Mouse (Mus musculus) megakaryocyte-erythroid progenitor cell, adult 5-6 weeks (primary cell): ENCODE data around the gene Rwdd2b. TPM values are rescaled to one million over a fixed set of nuclear protein-coding genes. Genes with fewer than 3 reads are reported as not detected.

Experiments used
- ATAC-seq: replicated peaks from 2 replicates; pipeline ENCODE4 v1.8.0; 2016; ENCODE audit warnings: mild to moderate bottlenecking, inconsistent platforms; ENCODE audit not compliant: severe bottlenecking, poor library complexity, low FRiP score, low TSS enrichment
- total RNA-seq, 2 experiments: library from RNA; stranded (forward) in 1 of 2; stranded (reverse) in 1 of 2; fragments of 200-1000, 215-1000 nt in 1 of 2; fragments of >200 nt in 1 of 2; fragmentation: Nextera tagmentation in 1 of 2; gene quantifications; 2 replicates each; pipeline ENCODE4 v1.2.3; 2014 to 2017

Gene Rwdd2b
- total RNA-seq, 2 experiments from 2014 or later, result 10.9 to 17.1 TPM

DNA sequence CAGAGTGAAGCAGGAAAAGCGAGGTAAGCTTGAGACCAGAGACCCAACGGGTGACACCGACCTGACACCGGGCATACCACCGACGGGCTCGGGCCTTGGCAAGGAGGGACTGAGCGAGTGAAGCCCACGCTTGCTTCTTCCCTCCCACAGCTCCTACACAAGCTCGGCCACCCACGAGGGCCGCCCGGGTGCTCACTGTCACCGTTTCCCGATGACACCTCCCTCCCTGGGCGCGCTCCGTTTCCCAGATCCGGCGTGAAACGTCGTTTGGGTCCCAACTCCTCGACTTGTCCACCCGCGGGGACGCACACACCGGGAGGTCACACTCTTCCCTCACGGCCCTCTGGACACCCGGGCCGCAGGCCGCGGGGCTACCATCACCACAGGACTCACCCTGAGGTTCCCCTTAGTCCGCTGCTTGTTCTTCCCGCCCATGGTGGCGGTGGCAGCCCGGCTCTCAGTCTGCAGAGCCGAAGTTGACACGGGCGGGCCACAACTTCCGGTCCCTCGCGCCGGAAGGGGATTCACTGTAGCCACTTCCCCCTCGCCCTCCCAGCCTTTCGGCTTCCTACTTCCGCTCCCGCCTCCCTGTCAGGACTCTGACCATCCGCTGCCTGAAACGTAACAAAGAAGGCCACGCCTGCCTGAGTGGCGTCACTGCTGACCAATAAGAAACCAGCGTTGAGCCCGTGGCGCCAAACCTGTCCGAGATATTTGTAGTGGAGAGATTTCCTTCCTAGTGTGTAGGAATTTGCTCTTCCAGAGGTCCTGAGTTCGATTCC lies 8.1 kb downstream of the Rwdd2b start, which contains the start of gene Ltn1:
Gene Ltn1, minus strand, starts transcription at position 580 of the 782 bp plus-strand sequence.
- ATAC-seq, result peak; percentile 99

DNA sequence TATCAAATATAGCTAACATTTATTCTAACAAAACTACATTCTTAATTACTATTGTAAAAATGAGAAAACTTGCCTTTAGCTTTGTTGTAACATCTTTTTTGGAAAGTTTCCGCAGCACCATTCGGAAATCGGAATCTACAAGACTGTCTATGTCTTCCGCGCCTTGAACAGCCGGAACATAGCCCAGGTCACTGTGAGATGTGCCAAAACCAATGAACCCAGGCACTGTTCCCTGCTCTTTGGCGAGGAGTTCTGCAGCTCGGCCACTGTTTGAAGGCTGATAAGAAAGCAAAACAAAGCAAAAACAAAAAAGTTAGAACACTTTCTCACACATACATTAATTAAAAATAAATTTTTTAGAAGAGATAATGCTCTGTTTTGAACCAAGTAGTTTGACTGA lies 12.9 kb downstream of the Rwdd2b start:
- no peak for ATAC-seq

DNA sequence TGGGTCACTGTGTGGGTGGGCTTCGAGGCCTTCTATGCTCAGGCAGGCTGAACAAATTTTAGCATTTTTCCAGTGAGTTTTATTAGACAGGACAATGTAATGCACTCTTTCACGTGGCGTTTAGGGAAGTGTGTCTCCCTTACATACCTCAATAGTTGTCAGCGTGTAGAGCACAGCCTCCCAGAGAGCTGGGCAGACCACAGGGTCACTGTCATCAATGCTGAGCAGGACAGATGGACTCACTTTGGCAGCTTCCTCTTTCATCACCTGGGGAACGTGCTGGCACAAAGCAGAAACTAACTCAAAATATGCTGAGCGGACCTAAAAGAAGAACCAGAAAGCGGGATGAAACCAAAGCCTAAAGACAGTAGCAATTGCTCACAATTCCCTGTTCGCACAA lies 19.7 kb downstream of the Rwdd2b start:
- no peak for ATAC-seq

DNA sequence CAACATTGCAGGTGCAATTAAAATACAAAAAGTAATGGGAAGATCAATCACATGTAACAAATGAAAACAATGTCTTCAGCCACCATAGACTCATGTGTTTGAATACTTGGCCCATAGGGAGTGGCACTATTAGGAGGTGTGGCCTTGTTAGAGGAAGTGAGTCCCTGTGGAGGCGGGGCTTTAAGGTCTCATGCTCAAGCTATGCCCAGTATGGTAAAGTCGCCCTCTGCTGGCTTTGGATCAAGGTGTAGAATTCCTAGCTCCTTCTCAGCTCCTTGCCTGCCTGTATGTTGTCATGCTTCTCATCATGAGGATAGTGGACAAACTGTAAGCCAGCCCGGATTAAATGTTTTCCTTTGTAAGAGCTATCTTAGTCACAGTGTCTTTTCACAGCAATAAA lies 35.4 kb downstream of the Rwdd2b start:
- ATAC-seq, result peak; percentile 95

DNA sequence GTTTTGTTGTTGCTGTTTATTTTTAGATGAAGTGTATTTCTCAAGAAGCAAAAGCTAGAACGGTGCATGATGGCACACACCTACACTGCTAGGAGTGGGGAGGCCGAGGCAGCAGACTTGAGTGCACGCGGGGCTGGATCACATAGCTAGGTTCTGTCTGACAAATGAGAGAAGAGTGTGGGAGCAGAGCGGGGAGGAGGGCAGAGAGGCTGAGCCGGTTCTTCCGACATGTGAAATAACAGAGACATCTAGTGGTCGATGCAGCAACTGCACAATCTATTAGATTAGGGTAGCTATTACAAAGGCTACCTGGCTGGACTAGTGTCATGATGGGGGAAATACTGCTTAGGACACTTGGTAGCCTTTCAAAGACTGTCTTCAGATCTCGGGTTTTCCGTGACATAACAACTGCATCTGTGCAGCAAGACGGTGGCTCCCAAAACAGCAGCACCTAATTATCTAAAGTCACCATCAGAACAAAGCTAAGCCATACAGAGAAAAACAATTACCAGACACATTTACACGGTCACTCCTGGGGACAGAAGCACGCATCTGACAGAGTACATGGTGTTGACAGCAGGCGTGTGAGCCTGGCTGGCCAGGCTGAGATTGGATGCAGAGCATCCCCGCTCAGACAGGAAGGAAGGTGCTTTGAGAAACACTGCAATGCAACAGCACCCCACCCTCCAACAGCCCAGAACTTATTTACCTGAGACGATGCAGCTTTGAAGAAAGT lies 46.4 kb downstream of the Rwdd2b start:
- ATAC-seq, result peak; percentile 96

DNA sequence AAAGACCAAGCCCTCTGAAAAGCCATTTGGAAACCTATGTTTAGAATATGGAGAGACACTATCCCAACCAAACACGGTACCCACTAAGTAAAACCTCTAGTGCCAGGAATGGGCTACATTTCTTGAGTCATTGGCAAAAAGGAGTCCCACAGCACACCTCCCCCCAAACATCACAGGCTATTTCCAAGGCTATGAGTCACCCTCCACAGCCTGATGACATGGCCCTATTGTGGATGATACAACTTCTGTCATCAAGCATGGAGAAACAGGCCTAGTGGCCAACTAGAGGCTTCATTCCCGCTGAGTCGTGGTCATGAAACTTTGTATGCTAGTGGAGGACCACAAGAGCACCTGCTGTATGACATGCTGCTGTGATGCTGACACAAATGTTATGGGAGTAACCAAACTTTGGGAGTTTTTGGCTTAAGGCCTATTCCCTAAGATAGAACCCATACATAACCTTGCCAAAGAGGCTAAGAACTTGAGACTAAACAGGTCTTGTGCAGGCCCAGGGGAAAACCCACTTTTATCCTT lies 52.9 kb downstream of the Rwdd2b start:
- ATAC-seq, result no peak

DNA sequence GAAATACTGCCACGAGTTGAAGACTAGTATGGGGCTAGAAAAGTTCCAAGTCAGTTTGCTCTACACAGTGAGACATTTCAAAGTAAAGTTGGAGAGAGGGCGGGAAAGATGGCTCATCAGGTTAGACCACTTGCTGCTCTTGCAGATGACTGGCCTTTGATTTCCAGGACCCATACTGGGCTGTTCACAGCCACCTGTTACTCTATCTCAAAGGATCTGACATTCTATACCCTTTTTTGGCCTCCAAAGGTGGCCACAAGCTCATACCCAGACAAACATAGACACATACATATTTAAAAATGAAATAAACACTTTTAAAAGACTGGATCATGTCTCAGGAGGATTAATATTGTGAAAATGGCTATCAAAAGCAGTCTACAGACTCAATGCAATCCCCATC lies 56.0 kb downstream of the Rwdd2b start:
- ATAC-seq, result no peak

Other genes starting within 250 kb of the Rwdd2b start
- gene N6amt1, start 86.4 kb downstream of the Rwdd2b start, total RNA-seq (2014; fragmentation: Nextera tagmentation), result 13.9 and 18.0 TPM in 2 replicates
- gene N6amt1, start 86.4 kb downstream of the Rwdd2b start, total RNA-seq (2017), result 11.7 and 16.5 TPM in 2 replicates
- gene Ltn1, start 8.0 kb downstream of the Rwdd2b start, total RNA-seq (2014; fragmentation: Nextera tagmentation), result 31.3 and 37.6 TPM in 2 replicates
- gene Ltn1, start 8.0 kb downstream of the Rwdd2b start, total RNA-seq (2017), result 24.0 and 26.9 TPM in 2 replicates
- 69.4 and 88.5 TPM in 2 replicates for gene Usp16, start 14.1 kb upstream of the Rwdd2b start, total RNA-seq (2014; fragmentation: Nextera tagmentation)
- 125 and 179 TPM in 2 replicates for gene Usp16, start 14.1 kb upstream of the Rwdd2b start, total RNA-seq (2017)
- gene Cct8, start 55.3 kb upstream of the Rwdd2b start, total RNA-seq (2014; fragmentation: Nextera tagmentation), result 385 and 389 TPM in 2 replicates
- gene Cct8, start 55.3 kb upstream of the Rwdd2b start, total RNA-seq (2017), result 923 and 1,111 TPM in 2 replicates
- gene Map3k7cl, start 112.8 kb upstream of the Rwdd2b start, total RNA-seq (2014; fragmentation: Nextera tagmentation), result not detected in 2 replicates
- not detected in 2 replicates for gene Map3k7cl, start 112.8 kb upstream of the Rwdd2b start, total RNA-seq (2017)